Mouse (Mus musculus) spleen, postnatal 4 days (tissue): ENCODE measurements around the gene Pdcd7.

Source experiments
- DNase-seq, 2 experiments: peaks; one replicate each; pipeline ENCODE4 v3.0.0; 2022; ENCODE audit warnings: low spot score in 2 of 2

The Pdcd7 gene

GRCm38 (mm10) chr9:65356971-65357370 lies 11.1 kb downstream of the Pdcd7 start:
- DNase-seq: no peak

GRCm38 (mm10) chr9:65358956-65359480 lies 13.1 kb downstream of the Pdcd7 start:
- DNase-seq: peak in 1 of 2 experiments; percentile 26

- DNase-seq: no peak
Observed at GRCm38 (mm10) chr9:65360641-65361448, 14.9 kb downstream of the Pdcd7 start, which contains the start of gene Ubap1l. Gene Ubap1l, plus strand, starts transcription at chr9:65361041.

- DNase-seq: no peak
Observed at GRCm38 (mm10) chr9:65363684-65364083, 17.8 kb downstream of the Pdcd7 start.

- DNase-seq: no peak
Observed at GRCm38 (mm10) chr9:65365721-65366120, 19.8 kb downstream of the Pdcd7 start.

GRCm38 (mm10) chr9:65371756-65372155 lies 25.9 kb downstream of the Pdcd7 start:
- no peak for DNase-seq

- no peak for DNase-seq
Observed at GRCm38 (mm10) chr9:65372449-65372848, 26.5 kb downstream of the Pdcd7 start.

GRCm38 (mm10) chr9:65374468-65375162 lies 28.7 kb downstream of the Pdcd7 start:
- DNase-seq: no peak

GRCm38 (mm10) chr9:65375163-65375934 lies 29.4 kb downstream of the Pdcd7 start:
- DNase-seq: no peak

- no peak for DNase-seq
Observed at GRCm38 (mm10) chr9:65381017-65381590, 35.2 kb downstream of the Pdcd7 start.

GRCm38 (mm10) chr9:65382031-65382750 lies 36.3 kb downstream of the Pdcd7 start:
- no peak for DNase-seq

- DNase-seq: no peak
Observed at GRCm38 (mm10) chr9:65382751-65383097, 36.8 kb downstream of the Pdcd7 start.

GRCm38 (mm10) chr9:65384276-65384675 lies 38.4 kb downstream of the Pdcd7 start:
- DNase-seq: no peak

GRCm38 (mm10) chr9:65386373-65387140 lies 40.7 kb downstream of the Pdcd7 start:
- DNase-seq: no peak

GRCm38 (mm10) chr9:65390752-65391612 lies 45.1 kb downstream of the Pdcd7 start:
- no peak for DNase-seq

GRCm38 (mm10) chr9:65391613-65391964 lies 45.7 kb downstream of the Pdcd7 start, which contains the start of gene Kbtbd13:
Gene Kbtbd13, minus strand, starts transcription at chr9:65391652.
- no peak for DNase-seq

- DNase-seq: peak; percentile 52 to 82
Observed at GRCm38 (mm10) chr9:65392638-65393364, 46.9 kb downstream of the Pdcd7 start.

GRCm38 (mm10) chr9:65393606-65394005 lies 47.7 kb downstream of the Pdcd7 start:
- no peak for DNase-seq

GRCm38 (mm10) chr9:65394360-65394759 lies 48.5 kb downstream of the Pdcd7 start:
- no peak for DNase-seq
